Mouse (Mus musculus) lung, postnatal 25 days (tissue): ENCODE data around the gene Hsd11b2.

ENCODE experiments used
- DNase-seq: peaks from one replicate; pipeline ENCODE4 v3.0.0; 2022; ENCODE audit warnings: low spot score

Gene Hsd11b2

DNA sequence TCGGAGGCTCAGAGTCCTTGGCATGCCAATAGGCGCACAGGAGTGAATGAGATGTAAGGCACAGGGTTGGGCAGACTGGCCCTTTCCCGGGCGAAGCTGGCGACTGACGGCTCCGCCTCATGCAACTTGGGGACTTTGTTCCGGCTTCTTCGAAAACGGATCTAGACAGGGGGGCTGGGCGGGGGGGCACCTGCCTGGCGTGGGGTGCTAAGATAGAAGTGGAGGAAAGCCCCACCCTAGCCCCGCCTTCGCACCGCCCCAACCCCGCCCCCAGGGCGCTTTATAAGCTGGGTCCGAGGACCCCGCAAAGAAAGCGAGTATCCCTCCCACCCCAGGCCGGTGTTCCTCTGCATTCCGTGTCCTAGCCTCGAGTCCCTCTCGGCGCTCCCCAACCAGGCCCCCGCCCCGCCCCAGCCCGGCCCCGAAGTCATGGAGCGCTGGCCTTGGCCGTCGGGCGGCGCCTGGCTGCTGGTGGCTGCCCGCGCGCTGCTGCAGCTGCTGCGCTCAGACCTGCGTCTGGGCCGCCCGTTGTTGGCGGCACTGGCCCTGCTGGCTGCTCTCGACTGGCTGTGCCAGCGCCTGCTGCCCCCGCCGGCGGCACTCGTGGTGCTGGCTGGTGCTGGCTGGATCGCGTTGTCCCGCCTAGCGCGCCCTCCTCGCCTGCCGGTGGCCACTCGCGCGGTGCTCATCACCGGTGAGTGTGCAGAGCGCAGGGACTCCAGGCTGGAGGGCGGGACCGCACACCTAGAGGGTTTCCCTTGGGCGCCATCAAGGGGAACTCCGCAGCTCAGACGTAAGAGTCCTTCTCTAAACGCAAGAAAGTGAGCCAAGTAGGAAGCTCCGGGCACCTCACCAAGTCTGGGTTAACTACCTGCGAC is at the start of gene Hsd11b2:
Gene Hsd11b2, plus strand, starts transcription at position 320 of the 878 bp plus-strand sequence.
- DNase-seq: peak; percentile 68

DNA sequence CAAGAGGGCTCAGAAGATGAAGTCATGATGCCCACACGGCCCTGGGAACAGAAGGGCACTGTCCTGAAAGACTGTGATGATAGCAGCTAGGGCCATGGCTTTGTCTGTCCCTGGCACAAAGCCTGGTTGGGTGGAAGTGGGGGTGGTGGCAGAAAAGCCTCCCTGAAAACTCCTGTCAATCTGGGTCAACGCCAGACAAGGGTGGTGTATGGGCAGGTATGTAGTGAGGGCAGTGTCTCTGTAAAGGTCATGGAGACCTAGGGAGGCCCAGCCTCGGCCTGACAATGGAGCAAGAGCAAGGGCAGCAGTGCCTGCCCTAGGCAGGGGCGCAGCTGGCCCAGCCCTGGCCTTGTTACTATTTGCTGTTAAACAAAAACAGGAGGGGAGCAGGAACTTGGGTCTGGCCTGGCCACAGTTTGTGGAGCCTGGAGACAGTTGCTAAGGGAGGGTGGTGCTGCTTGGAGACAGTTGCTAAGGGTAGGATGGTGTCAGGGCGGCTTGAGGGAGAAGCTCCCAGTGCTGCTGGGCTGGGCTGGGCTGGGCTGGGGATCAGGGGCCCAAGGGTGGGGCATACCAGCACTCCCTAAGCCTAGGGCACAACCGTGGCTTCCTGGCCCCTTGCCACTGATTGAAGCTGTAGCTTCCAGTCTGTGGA is 49.4 kb upstream of the Hsd11b2 start:
- peak; percentile 85 for DNase-seq

DNA sequence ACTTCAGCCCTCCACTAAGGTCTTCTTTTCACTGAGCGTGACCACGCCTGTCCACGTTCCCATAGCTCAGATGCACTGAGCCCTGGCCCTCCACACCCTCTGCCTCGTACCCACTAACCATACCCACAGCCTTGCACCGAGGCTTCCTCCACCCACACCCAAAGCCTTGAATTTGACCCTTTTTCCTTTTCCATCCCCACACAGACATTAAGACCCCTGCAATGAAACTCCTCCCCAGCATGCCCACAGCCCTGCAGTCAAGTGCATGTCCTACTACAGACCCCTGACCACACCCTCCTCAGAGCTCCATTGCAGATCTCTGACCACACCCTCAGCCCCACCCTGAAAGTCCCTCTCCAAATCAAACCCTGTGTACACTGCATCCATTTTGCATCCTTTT is 48.7 kb upstream of the Hsd11b2 start:
- no peak for DNase-seq

DNA sequence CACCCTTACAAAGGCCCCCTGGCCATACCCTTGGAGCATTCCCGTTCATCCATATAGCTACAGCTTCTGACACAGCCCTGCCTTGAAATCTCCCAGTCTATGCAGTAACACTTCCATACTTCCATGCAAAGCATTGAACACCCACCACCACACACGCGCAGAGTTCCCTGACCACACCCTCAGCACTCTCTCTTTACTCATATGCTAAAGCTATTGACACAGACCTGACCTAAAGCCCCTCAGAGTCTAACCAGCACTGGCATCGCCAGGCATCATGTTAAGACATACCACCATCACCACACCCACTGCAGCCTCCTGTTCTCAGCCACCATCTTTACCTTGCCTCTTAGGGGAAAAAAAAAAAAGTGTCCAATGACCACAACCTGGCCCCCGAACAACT is 48.3 kb upstream of the Hsd11b2 start:
- DNase-seq: no peak

DNA sequence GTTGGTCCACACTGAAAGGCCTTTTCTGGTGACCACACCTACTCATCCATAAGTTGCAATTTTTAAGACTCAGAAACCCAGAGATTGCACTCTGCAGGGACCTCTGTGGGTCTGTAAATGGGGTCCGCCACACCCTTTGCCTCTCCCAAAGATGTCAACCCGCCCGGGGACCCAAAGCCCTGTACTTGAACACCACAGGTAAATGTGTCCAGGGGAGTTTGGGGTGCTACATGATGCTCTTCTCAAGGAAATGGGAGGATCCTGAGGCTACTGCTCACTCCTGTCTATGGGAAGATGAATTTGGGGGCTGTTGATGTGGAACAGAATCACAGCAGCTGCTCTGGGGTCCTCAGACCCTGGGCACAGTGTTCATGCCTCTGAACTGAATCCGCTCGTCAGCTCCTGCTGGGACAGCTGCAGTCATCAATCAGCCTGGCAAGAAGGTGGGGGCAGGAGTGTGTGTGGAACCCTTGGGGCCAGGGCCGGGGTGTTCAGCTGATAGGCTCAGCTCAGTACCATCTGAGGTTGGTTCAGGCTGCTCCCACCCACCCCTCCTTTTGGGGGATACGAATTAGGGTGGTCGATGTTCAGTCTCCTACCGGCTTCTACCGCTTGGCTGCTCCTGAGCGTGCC is 47.8 kb upstream of the Hsd11b2 start:
- DNase-seq: no peak

DNA sequence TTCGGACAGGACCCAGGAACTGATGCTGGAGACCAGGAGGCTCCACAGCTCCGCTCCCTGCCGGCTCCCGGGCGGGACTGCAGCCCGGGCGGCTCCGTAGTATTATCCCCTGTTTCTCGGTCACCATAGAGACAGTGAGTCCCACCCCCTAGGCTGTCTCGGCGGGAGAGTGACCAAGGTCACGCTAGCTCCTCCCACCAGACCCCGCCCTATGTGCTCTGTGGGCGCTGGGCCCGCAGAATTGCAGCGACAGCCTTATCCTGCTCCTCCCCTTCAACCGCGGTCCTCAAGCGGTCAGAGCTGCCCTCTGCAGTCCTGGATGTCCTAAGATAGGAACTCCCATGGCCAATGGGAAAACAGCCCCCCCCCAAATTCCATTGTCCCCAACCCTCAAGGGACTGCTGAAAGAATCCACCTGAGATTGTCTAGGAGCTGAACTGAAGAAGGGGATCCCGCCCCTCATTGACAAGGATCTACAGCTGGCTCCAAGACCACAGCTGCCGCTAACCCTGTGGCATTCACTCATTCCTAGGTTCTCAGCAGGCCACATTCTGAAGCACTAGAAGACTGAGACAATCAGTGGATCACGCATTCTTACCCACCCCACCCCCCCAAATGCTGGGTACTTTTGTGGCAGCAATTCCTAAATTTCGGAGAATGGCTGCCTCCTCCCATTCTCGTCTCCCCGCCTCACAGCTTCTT is 47.1 kb upstream of the Hsd11b2 start, which contains the start of gene Tppp3:
Gene Tppp3, minus strand, starts transcription at position 213 of the 702 bp plus-strand sequence.
- DNase-seq: peak; percentile 97

DNA sequence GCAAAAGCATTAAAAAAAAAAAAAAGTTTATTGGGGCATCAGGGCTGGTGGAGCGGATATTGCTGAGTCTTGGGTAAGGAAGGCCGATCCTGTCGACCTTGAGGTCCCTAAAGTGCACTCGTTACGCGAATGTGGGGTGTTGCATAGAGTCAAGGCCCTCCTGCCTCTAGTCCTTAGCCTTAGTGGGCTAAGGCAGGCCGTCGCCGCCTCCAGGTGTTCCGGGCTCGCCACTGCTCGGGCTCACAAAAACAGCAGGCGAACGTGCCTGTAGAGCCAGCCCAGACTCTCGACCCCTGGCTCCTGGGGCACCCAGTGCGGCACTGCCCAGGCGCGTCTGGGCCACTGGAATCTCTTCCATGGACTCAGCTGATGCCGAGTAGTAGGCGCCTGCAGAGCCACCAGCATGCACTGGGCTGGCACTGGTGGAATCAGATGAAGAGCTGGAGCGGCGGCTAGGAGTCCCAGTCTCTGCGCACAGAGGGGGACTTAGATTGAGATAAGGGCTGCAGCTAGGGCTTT is 46.1 kb upstream of the Hsd11b2 start:
- no peak for DNase-seq

DNA sequence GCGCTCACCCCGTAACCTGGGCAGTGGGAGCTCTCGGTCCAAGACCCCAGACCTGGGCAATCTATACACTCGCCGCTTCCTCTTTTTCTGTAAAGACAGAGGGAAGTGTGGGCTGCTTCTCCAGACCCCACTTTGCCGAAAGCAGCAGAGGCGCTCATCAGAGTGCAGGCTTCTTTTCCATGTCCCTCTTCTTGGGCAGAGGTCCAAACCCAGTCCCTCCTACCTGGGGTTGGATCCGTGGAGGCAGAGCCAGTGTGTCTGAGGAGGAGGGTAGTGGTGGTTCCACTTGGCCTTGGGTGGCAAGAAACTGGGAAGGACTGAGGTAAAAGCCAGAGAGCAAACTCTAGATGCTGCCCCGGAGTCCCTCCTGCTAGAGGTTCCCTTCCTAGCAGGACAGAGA is 45.6 kb upstream of the Hsd11b2 start:
- no peak for DNase-seq

DNA sequence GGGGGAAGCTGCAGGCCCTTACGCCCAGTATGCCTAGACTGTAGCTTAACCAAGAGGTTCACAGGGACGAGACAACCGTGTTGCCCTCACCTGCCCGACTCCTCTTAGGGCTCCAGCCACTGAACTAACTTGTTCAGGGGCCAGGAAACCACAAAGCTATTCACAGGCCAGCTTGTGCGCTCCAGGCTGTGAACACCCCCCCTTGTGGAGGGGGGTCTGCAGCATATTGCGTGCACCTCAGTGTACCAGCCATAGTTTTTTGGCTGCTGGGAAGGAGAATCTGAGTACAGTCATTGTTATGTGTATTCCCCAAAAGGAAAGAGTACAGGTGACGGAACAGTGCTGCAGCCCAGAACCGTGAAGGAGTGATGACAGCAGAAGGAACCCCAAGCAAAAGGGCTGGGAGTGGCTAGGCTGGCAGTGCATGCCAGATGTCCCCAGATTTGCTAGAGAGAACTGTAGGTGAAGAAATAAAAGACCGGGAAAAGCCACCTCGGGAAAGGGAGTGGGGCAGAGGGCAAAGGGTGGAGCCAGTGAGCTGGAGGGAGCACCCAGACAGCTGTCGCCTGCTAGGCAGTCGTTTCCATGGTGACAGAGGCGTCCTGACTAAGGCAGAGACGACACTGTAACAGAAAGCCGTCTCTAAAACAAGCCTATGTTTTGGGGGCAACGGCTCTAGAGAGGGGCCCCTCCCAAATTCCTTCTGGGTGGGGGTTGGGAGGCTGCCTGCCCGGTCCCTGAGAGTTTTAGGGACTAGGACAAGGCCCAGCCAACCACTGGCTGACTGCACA is 44.5 kb upstream of the Hsd11b2 start:
- peak; percentile 72 for DNase-seq

DNA sequence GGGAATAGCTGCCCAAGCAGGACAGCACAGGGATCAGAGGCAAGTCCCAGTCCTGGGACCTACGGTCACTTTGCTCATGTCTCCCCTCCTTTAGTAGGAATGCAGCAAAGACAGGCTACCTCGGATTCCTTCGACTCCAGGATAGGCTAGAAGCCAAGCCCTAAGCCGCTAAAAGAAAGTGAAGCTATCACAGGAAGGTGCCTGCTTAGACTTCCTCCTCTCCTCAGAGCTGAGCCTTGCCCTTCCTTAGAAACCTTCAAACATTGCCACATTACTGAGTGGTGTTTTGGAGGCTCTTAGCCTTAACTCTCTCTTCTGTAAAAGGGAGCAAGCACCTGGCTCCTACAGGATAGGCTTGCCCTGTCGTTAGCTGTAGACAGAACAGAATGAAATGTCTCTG is 43.9 kb upstream of the Hsd11b2 start:
- peak; percentile 44 for DNase-seq

DNA sequence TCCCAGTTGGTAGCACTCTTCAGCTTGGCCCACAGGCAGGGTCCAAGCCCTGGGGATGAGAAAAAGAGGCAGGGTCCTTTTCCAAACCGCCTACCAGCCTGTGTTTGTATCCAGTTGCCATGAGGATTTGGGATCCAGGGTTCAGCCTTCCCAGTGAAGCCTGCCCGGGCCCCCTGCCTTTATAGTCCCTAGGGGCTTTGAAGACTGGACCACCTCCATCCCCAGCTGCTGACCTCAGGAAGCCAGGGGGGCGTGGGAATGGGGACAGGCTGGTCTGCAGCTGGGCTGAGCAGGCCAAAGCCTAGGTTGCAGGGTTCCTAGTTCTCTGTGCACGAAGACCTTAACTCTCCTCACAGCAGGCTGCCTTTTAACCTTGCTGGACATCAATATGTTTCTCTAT is 43.3 kb upstream of the Hsd11b2 start:
- DNase-seq: no peak

DNA sequence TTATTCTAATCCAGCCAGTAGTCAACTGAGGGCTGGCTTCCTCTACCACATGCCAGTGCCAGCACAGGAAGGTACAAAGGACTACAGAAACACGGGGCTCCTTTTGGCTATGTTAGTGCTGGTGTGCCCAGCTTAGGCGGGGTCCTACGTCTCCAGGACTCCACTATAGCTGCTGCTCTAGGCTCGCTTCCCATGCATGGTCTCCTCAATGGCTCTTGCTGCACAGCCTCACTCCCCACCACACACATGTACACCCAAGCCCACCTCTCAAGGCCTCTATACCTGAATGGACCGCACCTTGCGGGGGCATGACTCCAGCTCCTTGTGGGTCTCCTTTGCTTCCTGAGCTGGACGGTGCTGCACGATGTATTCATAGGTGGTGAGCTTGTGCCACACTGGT is 42.8 kb upstream of the Hsd11b2 start:
- DNase-seq: no peak

DNA sequence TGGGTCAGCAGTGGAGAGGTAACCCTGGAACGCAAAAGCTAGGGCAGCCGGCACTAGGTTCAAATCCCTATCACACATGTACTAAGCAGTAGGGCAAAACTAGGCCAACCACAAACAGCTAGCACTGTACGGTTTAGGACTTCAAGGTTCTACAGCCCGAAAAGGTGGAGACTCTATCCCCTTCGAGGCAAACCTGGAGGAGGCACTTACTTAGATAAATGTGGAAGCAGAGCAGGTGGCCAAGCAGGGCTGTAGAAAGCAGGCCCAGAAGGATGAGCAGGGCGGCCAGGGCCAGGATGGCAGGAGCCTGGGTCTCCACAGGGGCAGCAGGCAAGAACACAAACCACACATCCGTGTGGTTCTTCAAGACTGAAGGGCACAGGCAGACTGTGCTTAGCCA is 42.4 kb upstream of the Hsd11b2 start:
- DNase-seq: no peak

DNA sequence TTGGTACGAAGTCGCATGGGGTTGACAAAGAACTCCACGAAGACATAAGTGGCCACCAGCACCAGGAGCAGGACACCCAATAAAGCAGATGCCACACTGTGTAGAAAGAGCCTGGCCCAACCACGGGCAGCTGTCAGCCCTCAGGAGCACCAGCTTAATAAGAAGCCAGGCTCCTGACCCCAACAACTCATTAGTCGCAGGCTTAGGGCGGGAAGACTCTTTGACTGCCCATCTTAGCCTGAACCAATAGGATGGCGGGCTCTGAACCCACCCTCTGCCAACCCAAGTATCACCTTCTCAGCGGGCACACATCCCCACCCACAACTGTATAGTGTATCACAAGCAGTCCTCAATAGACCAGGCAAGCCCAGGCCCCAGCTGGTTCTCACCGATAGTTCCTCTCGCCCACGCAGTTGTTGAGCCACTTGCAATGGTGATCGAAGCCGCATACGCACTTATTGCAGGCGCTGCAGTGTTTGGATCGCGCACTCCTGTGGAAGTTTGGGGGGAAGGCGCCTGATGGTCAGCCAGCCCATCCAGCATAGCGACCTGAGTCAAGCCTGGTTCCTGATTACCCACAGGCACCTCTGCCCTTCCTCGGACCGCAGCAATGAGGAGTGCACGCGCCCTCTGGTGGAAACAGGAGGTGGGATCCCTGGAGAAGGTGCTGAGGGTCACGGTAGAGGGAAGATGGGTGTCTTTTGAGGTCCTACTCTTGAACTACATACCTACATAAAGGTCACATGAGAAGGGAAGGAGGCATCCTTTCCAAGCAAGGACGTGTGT is 41.7 kb upstream of the Hsd11b2 start:
- peak; percentile 75 for DNase-seq

DNA sequence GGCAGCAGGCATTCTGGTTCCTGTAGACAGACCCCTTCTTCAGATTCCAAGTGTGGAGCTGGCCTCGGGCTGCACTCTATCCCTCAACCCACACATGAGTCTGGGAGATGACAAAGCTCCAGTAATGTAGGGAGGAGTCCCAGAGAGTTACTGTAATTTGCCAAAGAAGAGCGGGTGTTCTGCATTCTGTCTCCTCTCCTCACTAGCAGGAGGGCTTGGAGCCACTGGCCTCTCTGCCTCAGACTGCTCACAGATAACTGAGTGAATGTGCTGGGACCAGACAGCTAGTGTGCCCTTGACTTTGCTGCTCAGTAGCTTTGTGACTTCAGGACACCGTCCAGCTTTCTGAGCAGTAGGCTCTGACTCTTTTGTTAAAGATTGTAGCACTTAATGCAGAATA is 40.8 kb upstream of the Hsd11b2 start:
- no peak for DNase-seq

DNA sequence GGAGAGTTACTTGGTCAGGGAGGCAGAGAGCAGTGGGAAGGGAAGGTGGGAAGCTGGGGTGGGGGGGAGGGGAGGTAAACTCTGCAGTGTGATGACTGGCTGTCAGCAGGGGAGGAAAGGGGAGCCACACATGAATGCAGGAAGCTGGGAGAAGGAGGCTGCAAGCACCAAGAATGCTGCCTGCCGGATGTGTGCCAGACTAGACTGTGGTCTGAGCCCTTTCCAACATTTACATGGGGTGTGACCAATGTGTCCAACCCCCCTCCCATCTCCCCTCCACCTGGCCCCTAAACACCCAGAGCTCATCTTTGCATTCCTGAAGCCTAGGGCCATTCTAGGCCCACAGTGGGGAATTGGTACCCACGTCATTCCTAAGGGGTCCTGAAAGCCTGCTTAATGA is 37.5 kb upstream of the Hsd11b2 start:
- DNase-seq: no peak

DNA sequence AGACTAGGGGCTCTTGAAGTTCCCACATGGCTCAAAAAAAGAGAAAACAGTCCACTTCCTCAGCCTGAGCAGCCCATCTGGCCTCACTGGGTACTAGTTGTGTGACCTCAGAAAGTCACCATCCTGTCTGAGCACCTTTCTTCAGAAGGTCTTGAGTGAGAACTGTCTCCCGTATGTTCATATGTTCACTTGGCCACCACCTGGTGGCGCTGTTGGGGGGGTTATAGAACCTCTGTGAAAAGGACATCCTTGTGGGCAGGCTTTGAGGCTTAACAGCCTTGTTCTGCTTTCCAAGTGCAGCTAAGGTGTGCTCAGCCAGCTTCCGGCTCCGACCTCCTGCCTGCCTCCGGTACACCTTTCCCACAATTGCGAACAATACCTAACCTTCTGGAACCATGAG is 37.1 kb upstream of the Hsd11b2 start:
- DNase-seq: peak; percentile 46

DNA sequence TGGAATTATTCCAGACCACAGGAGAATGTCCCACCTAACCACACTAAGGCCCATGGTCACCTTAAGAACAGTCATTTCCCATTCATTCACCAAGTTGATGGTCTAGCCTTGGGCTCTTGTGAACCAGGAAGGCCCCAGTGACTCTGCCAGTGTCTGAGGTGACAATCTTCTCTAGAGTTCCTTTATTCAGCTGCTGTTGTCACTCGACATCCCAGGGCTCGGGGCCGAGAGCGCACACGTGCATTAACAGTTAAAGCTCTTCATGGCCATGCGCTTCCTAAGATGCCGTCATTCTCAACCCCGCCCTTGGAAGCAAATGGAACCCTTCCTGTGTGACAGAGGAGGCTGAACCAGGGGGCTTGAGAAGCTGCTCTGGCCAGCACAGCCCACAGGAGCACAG is 36.4 kb upstream of the Hsd11b2 start:
- no peak for DNase-seq

DNA sequence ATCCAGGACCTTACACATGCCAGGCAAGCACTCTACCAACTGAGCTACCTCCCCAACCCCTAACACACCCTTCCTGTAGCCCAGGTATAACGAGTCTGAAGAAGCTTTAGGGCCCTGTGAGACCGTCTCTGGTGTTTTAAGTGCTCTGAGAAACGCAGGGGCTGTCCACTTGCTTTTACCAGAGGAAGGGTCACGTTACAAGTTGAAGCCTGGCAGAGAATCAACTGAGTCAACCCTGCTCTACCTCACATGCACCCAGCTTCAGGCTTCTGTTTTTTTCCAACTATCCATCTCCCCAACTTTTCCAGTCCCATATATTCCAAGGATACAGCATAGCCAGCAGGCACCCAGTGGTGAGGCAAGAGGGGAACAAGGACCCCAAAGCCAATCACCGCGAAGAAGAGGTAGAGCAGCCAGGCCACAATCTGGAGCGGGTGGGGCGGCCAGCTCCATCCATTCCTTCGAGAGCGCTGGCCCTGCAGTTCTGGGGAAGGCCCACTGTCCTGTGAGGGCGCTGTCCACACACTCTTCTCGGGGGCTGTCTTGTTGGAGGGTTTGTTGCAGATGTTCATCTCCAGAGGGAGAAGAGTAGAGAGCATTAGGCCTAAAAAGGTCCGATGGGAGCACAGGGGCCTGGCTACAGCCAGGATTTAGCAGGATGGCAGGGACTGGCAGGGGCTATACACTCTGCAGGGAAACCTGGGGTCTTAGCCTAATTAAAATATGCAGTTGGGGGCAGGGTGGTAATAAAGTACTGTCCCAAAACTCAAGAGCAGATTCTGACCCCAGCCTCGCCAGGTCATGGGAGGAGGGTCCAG is 35.1 kb upstream of the Hsd11b2 start:
- peak; percentile 52 for DNase-seq

DNA sequence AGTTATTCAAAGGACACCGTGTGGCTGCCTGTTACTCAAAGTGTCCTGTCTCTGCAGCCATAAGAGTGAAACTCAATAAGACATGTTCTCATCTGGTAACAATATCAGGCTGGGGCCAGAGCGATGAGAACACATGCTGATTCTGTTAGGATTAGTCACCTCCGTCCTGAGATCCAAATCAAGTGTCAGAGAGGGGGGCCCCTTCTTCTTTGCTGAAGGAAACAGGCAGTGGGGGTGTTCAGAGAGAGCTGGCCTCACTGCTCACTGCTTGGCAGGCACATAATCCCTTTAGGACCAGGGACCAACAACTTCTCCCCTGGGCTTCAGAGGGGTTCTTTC is 34.6 kb upstream of the Hsd11b2 start:
- DNase-seq: no peak
